Mouse (Mus musculus): ENCODE measurements around the gene Tmem214. TPM values are rescaled to one million over a fixed set of nuclear protein-coding genes. Genes with fewer than 3 reads are reported as not detected.
A peak's percentile ranks its signal among the peaks of the same experiment; 100 is the strongest.

Gene Tmem214
- total RNA-seq (2021): 10 to 100 TPM; 67.5 to 80.3 TPM

GRCm38 (mm10) chr5:30867712-30868111, at the start of gene Tmem214:
Gene Tmem214, plus strand, starts transcription at chr5:30868012.
- DNase-seq: no peak

DNA sequence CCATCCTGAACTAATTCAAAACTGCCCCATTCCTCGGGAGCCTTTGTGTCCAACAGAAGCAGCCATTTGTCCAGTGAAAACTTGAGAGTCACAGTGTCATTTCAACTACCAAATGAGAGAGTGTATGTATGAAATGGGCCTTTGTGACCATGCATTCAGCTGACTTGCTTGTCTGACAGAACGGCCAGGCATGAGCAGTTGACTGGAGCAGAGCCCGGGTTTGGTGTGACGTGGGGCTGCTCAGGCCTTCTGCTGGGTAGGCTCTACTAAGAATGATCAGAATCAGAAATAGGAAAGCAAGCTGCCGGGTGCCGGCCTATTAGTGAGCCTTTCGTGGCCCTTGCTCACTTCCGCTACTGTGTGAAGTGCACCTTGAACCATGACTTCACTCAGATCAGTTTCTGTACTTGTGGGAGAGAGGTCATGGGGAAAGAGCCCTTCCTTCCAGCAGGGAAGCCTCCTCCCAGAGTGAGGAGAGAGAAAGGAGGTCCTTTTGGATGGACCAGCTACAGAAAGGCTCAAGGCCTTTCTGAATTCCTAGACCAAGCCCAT, 49.0 kb upstream of the Tmem214 start:
- DNase-seq: peak in 1 of 2 experiments; percentile 56

DNA sequence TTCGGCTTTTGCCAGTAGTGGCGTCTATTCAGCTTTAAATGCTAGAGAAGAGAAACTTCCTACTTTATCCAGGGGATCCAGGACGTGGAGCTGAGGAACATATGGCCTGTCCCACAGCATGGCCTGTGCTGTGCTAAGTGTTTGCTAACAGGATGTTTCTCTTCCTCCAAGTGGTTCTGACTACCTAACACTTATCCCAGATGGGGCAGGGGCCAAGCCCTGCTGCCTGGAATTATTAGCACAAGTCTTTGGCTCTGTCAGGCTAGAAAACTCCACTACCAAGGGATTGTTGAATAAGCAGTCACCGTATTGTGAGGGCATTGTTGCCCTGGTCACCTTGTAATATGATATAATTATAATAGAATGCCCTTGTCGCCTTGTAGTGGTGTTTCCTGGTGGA, 45.1 kb upstream of the Tmem214 start:
- DNase-seq: no peak

GRCm38 (mm10) chr5:30823091-30823490, 44.7 kb upstream of the Tmem214 start:
- no peak for DNase-seq

- no peak for DNase-seq
Observed at GRCm38 (mm10) chr5:30824124-30824988, 43.5 kb upstream of the Tmem214 start.

GRCm38 (mm10) chr5:30825166-30825565, 42.6 kb upstream of the Tmem214 start:
- no peak for DNase-seq

GRCm38 (mm10) chr5:30825821-30826220, 42.0 kb upstream of the Tmem214 start:
- no peak for DNase-seq

DNA sequence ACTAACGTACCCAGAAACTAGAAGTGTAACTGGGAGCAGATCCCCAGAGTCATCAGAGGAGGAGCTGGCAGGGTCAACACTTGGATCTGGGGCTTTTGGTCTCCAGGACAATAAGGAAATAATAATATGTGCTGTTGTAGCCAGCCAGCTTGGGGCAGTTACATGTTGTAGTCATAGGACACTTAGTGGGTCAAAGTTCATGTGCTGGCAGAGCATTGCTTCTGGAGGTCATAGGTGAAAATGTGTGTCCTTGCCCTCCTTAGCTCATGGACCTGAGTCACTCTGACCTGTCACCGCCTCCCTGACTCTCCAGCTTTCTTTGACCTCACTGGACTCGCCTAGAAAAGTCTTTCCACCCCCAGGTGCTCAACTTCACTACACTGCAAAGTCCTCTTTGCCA, 34.4 kb upstream of the Tmem214 start:
- no peak for DNase-seq

GRCm38 (mm10) chr5:30839731-30840130, 28.1 kb upstream of the Tmem214 start:
- no peak for DNase-seq

GRCm38 (mm10) chr5:30841896-30842295, 25.9 kb upstream of the Tmem214 start:
- no peak for DNase-seq

GRCm38 (mm10) chr5:30849891-30850555, 17.8 kb upstream of the Tmem214 start:
- DNase-seq: no peak

- DNase-seq: no peak
Observed at GRCm38 (mm10) chr5:30850556-30850925, 17.3 kb upstream of the Tmem214 start.

DNA sequence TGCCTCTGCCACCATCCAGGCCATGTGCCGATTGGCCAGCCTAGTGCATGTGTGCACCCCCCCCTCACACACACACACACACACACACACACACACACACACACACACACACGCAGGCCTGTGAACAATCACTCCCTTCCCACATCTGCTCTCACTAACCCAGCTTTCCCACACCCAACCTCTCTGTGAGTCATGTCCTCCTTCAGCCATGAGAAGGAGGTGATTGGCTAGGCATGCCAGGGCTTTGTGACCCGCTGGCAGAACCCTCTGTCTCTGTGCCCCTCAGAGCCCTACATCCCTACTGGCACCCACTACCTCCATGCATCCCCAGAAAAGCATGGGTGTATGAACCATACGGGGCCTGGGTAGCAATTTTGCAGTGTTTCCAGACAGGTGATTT, 14.3 kb upstream of the Tmem214 start:
- DNase-seq: no peak

DNA sequence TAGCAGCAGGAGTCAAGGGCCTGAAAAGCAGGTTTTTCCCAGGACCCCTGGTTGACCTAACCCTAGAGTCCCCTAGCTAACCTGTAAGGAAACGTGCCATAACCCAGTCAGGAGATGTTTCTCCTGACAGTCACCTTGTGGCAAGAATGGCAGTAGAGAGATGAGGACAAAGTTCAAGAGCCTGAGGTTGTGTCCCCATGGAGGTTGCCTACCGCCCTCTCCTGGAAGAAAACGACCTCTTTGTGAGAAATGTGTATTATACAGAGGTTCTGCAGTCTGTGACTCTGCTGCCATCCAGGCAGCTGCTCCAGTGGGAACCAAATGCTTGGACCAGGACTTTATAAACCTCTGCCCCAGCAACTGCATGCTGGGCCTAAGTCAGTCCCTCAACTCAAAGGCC, 12.1 kb upstream of the Tmem214 start:
- no peak for DNase-seq

DNA sequence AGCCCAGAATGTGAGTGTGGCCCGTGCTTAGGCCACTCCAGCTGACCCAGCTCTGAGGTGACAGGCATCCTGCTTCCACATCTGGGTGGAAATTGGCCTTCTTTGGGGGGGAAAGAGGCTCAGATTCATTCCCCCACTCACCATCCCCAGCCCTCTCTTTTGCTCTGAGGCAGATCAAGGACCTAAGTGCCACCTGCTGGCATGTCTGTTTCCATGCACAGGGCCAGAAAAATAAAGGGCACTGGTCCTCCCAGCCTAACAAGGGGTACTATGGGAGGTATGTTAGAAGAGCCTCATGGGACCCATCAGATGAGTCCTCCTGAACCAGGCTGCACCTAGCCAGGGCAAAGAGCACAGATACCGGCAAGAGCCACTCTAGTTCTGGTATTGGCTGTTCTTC, 11.7 kb upstream of the Tmem214 start:
- DNase-seq: no peak

DNA sequence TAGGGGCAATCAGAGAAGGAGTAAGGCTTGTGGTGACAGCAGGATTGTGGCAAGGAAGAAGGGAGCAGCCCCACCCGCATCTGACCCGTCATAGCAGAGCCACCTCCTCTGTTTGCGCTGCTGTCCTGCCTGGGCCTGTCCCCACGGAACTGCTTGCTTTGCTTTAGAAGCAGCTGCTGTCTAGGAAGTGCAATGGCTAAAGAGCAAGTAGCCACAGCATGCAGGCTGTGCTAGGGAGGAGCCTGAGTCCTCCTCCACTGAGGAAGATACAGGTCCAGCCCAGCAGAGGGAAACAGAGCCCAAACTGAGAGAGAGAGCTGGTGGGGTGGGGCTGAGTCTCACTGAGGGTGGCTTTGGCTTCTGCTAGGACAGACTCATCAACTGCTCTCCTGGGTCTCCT, 4.0 kb upstream of the Tmem214 start:
- no peak for DNase-seq

DNA sequence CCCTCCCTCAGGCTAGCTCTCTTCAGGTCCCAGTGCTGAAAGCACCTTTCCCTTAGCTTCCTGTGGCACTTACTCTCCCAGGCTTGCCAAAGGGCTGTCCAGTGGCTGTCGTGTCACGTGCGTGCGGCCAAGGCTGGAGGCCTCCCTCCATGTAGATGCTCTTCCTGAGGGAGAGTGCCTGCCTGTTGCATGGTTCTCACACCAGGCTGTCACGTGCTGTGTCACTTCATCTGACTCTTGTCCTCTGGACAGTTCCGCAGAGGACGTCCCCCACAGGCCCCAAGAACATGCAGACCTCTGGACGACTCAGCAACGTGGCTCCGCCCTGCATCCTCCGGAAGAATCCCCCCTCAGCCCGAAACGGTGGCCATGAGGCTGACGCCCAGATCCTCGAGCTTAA, 3.5 kb upstream of the Tmem214 start:
- DNase-seq: no peak

DNA sequence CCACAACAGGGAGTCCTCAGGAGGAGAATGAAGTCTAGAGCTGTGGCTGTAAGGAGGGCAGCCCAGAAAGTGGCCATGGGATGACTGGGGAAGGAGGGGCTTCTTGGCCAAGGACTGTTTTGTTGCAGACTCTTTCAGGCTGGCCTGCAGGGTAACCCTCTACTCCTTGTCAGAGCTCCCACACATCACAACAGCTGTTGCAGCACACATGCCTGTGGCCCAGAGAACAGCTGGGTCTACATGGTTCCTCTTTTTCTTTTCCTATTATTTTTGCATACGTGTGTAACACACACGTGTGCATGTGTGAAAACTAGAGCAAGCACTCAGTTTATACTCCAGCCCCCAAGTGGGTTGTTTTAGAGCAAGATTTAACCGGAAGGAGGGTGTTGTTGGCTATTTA, 941 bp upstream of the Tmem214 start:
- DNase-seq: no peak

DNA sequence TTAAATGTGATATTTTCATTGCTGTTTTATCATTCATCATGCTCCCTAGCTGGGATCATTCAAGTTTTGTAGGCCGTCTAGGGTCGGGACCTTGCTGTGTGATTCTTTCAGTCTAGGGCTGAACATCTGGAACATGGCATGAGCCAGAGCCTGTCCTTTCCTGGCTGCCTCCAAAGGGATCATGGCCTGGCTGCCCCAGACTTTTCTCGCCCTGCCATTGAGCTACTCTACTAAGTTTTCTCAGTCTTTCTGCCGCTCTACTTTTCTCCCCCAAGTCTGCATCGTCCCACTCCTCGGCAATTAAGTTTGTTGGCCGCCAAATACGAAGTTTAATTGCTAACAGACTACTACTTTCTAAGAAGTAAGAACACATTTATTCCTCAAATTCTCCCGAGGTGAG, 1.2 kb downstream of the Tmem214 start:
- DNase-seq: no peak

DNA sequence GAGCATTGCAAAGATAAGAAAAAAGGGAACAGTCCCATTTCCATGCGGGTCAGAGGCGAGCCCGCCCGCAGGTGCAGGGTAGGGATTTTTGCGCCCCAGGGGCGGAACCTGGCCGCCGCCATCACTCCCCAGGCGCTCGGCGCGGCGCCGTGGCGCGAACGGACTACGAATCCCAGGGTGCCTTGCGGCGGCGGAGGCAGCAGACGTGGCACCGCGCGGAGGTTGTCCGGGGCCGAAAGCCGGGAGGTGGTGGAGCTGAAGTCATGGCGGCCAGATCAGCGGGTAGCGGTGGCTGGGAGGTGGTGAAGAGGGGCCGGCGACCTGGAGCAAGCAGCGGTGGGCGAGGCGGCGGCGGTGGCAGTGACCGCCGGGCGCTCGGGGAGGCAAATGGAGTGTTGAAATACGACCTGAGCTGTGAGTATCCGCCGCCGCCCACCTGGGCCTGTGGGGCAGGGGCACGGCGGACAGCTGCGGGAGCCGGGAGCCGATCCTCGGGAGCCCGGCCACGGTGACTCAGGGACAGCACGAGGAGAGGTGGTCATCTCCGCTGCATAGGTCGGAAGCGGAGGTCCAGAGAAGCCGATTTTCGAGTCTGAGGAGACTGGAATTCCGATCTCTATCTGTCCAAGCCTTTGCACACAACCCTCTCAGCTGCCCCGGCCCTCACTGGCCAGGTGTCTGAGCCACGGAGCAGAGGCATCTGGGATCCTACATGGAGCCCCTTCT, 1.8 kb downstream of the Tmem214 start:
- DNase-seq: peak; percentile 92

DNA sequence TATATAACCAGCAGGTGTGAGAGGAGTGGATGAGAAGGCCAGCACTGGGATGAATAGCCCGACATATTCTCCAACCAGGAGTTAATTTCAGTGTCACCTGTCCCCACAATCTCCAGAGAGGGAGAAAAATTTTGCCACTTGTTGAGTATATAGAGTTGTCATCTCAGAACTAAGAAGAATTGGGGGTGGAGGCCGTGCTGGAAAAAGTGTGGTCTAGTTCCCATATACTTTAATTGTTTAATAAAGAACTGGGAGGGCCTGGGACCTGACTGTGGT, 2.3 kb downstream of the Tmem214 start:
- DNase-seq: no peak

GRCm38 (mm10) chr5:30872574-30872973, 4.8 kb downstream of the Tmem214 start:
- DNase-seq: no peak

- no peak for DNase-seq
Observed at GRCm38 (mm10) chr5:30874365-30874764, 6.6 kb downstream of the Tmem214 start.

Data from layer of hippocampus, postnatal 36 days (tissue).